Mouse (Mus musculus) gastrocnemius, adult 8-10 months (tissue): Measurements from ENCODE around the gene Spg11. TPM values are rescaled to one million over a fixed set of nuclear protein-coding genes. Genes with fewer than 3 reads are reported as not detected.
A peak's percentile ranks its signal among the peaks of the same experiment; 100 is the strongest.

Source experiments
- DNase-seq, 2 experiments: peaks; one replicate each; pipeline ENCODE4 v3.0.0; 2022; ENCODE audit warnings: low spot score in 2 of 2
- total RNA-seq, 4 experiments: library from RNA; stranded (reverse); gene quantifications; 2 replicates each; pipeline ENCODE4 v1.2.4; 2022

Spg11 gene
- 1 to 10 TPM; 5.4 to 6.4 (median 6.1) TPM for total RNA-seq

DNA sequence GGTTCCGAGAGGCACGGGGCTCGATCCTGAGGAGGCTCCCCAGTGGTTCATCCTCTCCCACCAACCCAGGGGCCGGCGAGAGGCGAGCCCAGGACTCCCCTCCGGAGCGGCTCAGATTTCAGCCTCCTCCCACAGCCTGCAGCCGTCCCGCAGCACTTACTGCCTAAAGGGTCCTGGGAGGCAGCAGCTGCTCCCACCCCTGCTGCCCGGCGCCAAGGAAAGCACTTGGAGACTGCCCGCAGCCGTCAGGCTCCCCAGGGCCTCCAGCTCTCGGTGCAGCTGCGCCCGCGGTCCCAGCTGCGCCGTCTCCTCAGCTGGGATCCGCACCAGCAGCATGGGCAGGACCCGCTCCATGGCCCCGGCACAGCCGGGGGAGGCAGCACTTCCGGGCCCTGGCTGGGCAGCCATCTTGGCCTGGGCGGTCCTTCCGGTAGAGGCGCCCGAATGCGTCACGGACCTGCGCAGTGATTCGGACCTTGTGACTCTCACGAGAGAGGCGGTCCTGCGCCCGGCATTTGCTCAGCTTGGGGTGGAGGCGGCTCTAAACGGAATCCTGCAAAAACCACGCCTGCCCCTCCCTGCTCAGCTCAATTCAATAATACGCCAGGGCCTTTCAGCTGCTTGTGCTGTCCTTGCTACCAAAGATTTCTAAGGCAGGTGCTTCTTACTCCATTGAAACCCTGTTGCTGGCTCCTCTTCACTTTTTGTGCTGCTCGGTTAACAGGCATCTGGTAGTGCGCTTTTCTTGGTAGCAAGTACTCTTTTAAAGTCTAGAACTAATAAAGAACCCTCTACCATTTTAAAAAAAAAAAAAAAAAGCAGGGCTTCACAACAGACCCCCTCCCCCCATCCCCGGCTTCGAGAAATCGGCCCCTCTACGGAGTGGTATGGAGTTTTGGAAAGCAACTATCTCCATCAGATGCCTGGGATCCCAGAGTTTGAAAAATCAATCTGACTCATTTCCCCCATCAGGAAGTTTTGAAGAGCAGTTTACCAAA is at the start of gene Spg11:
TSS of gene Spg11 (minus strand) at position 426 of the 998 bp plus-strand sequence.
- DNase-seq = peak; percentile 93 to 96

GRCm38 (mm10) chr2:122164293-122164692 is 46.1 kb upstream of the Spg11 start:
- no peak for DNase-seq

- no peak for DNase-seq
Observed at GRCm38 (mm10) chr2:122163430-122164195, 45.4 kb upstream of the Spg11 start.

GRCm38 (mm10) chr2:122162529-122162928 is 44.3 kb upstream of the Spg11 start:
- no peak for DNase-seq

DNA sequence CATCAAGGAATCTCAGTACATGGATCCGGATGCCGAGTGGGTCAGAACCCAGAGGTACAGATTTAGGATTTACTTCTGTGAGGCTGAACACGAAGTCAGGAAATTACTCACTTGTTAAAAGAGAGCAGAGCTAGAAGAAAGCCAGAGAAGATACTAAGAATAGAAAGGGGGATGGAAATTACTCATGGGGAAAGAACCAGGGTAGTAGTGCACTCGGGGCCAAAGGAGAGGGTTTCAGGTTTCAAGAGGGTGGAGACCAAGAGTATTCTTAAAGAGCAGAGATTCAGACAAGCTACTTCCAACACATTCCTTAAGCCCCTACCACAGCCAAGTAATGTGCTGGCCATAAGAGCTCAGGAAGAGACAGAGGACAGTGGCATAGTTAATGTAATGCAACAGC is 43.4 kb upstream of the Spg11 start:
- DNase-seq = no peak

DNA sequence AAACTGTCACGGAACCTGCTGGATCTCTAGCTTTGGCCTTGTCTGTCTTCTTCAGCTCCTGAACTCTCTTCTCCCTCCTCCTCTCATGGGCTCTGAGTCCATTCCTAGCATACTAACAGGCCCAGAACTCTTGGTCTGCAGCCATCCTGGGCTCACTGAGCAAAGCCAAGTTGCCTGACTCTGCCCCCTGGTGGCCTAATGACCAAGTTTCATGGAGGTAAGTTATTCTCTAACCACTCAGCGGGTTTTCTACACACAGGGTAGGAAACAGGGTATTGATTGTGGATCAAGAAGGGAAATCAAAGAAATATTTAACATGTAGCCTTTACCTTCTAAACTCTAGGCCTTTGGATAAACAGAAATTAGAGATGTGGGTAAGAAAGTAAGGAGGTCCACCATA is 42.5 kb upstream of the Spg11 start, which contains the start of gene Trim69:
TSS of gene Trim69 (plus strand) at position 21 of the 400 bp plus-strand sequence.
- peak; percentile 71 to 75 for DNase-seq

GRCm38 (mm10) chr2:122159667-122160066 is 41.5 kb upstream of the Spg11 start:
- DNase-seq = no peak

GRCm38 (mm10) chr2:122158362-122158802 is 40.2 kb upstream of the Spg11 start:
- no peak for DNase-seq

DNA sequence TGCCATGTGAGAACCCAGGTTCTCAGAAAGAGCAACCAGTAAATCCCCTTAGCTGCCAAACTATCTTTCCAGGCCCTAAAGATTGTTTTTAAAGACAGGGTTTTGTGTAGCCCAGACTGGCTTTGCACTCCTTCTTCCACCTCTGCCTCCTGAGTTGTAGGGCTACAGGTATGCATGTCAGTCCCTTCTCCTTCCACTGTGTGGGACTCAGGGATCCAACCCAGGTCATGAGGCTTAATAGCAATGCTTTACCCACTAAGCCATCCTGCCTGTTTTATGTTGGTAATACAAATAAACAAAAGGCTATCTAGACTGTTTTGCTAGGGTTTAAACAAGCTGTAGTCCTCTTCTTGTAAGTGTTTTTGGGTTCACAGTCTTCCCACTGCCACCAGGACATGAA is 39.4 kb upstream of the Spg11 start:
- no peak for DNase-seq

- no peak for DNase-seq
Observed at GRCm38 (mm10) chr2:122156051-122156700, 38.0 kb upstream of the Spg11 start.

GRCm38 (mm10) chr2:122155292-122155691 is 37.1 kb upstream of the Spg11 start:
- DNase-seq = no peak

DNA sequence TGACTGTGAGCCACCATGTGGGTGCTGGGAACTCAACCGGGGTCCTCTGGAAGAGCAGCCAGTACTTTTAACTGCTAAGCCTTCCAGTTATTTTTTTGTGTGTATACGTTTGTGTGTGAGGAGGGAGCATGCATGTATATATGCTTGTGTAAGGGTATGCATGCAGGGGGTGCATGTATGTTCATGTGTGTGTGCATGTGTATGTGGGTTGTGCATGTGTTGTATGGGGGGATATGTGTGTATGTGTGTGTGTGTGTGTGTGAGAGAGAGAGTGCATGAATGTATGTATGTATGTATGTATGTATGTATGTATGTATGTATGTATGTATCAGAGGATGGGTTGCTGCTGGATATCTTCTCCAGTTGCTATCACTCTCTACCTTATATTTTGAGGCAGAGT is 36.3 kb upstream of the Spg11 start:
- DNase-seq = no peak

DNA sequence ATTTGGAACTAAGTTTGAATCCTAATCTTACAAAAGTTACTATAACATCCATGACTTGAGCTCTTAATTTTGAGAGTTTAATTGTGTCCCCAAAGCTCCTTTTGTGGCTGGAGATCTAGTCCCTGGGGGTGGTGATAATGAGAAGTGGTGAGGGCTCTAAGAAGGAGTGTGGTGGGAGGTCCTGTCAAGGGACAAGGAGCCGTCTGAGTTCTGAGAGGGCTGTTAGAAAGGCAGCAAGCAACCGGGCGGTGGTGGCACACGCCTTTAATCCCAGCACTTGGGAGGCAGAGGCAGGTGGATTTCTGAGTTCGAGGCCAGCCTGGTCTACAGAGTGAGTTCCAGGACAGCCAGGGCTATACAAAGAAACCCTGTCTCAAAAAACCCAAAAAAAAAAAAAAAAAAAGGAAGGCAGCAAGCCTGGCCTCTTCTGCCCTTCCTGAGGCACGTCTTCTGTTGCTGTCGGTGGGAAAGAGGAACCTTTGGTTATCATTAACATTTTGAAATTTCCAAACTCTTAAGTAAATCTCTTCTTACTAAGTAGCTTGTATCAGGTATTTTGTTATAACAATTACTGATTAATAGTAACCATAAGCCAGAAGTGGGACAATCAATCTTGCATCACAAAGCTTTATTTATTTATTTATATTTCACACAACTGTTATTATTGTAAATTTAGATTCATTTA is 35.6 kb upstream of the Spg11 start:
- no peak for DNase-seq

GRCm38 (mm10) chr2:122152850-122153249 is 34.7 kb upstream of the Spg11 start:
- no peak for DNase-seq

- DNase-seq = no peak
Observed at GRCm38 (mm10) chr2:122151221-122151620, 33.0 kb upstream of the Spg11 start.

GRCm38 (mm10) chr2:122149716-122150115 is 31.5 kb upstream of the Spg11 start:
- DNase-seq = no peak

DNA sequence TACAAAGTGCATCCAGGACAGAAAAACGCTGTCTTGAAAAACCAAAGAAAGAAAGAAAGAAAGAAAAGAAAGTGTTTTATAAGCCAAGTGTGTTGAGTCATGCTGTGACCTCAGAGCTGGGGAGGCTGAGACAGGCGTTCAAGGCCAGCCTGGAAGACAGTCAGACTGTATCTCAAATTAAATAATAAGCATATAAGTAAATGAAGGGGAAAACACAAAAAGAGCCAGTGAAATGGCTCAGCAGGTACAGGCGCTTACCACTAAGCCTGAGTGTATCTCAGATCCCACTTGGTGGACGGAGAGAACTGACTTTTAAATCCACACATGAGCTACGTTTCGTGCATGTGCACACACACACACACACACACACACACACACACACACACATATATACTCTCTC is 31.1 kb upstream of the Spg11 start:
- no peak for DNase-seq

DNA sequence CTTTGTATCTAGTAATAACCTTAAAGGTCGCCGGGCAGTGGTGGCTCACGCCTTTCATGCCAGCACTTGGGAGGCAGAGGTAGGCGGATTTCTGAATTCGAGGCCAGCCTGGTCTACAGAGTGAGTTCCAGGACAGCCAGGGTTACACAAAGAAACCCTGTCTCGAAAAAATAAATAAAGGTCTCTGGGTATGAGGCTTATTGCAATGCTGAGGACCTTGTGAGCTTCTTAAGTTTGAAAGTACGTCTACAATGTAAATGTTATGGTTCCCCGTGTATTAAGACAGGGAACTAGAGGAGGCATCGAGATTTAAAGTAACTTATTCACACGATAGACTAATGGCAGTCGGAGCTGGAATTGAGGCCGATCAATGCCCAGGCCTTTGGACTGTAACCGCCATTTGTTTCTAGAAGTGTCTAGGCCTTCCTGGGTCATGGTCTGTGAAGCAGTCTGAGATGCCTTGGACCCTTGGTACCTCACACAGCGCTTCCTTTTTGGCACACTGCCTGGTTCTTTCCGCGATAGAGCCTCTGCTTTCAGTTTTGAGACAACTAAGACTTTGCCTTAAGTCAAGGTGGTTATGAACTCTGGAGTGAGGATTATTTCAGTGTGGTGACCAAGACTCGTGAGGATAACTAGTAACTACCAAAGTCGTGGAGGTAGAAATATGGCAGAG is 30.2 kb upstream of the Spg11 start:
- peak; percentile 32 to 45 for DNase-seq

GRCm38 (mm10) chr2:122147508-122148241 is 29.5 kb upstream of the Spg11 start, which contains the start of gene B2m:
Gene B2m (plus strand): TSS chr2:122147686.
- DNase-seq = peak; percentile 92 to 93

DNA sequence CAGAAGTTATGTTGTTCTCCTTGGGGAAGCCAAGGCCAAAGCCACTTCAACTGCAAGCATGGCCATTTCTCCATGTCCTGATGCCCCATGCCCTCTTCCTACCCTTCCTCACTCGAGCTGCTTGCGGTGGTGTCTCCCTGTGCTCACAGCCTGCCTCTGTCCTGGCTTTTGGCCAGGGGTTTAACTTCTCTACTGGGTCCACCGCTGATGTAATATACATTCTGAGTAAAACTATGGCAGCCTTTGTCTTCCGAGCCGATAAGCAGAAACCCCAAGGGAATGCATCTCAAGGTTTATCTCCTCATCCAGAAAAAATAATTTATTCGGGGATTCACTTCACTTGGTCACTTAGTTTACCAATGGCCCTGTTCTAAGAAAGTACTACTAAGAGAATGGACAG is 28.5 kb upstream of the Spg11 start:
- no peak for DNase-seq
